Mouse (Mus musculus) NIH3T3 (cell line): ENCODE measurements around the gene Upb1.
"Not testable (repeated sequence)": the region's sequence is repeated elsewhere in the genome, so short reads cannot be mapped to it uniquely, and the experiment has no call there.

Experiments used
- DNase-seq: peaks from one replicate; pipeline ENCODE4 v3.0.0-alpha.2; 2012; ENCODE audit warnings: low read depth

Gene Upb1

GRCm38 (mm10) chr10:75456061-75456831, 55.3 kb downstream of the Upb1 start:
- DNase-seq, result peak; percentile 34

GRCm38 (mm10) chr10:75457852-75458251, 56.9 kb downstream of the Upb1 start:
- peak; percentile 48 for DNase-seq

- no peak for DNase-seq
Measured at GRCm38 (mm10) chr10:75458329-75458728, 57.4 kb downstream of the Upb1 start.

- DNase-seq, result no peak
Measured at GRCm38 (mm10) chr10:75462728-75463127, 61.8 kb downstream of the Upb1 start.

GRCm38 (mm10) chr10:75465781-75466550, 65.1 kb downstream of the Upb1 start:
- peak; percentile 80 for DNase-seq

- no peak for DNase-seq
Measured at GRCm38 (mm10) chr10:75473411-75473810, 72.5 kb downstream of the Upb1 start.

GRCm38 (mm10) chr10:75474571-75474970, 73.7 kb downstream of the Upb1 start:
- no peak for DNase-seq

GRCm38 (mm10) chr10:75475139-75475850, 74.4 kb downstream of the Upb1 start:
- not testable (repeated sequence) for DNase-seq

- DNase-seq, result no peak
Measured at GRCm38 (mm10) chr10:75477034-75477433, 76.1 kb downstream of the Upb1 start.

- no peak for DNase-seq
Measured at GRCm38 (mm10) chr10:75479955-75480354, 79.0 kb downstream of the Upb1 start.

GRCm38 (mm10) chr10:75481703-75482102, 80.8 kb downstream of the Upb1 start:
- DNase-seq, result no peak

- no peak for DNase-seq
Measured at GRCm38 (mm10) chr10:75482271-75482670, 81.4 kb downstream of the Upb1 start.

- no peak for DNase-seq
Measured at GRCm38 (mm10) chr10:75482919-75483483, 82.1 kb downstream of the Upb1 start.

- DNase-seq, result no peak
Measured at GRCm38 (mm10) chr10:75484066-75484465, 83.2 kb downstream of the Upb1 start.

- DNase-seq, result no peak
Measured at GRCm38 (mm10) chr10:75484767-75485166, 83.9 kb downstream of the Upb1 start.

- DNase-seq, result peak; percentile 90
Measured at GRCm38 (mm10) chr10:75486086-75486979, 85.4 kb downstream of the Upb1 start.

GRCm38 (mm10) chr10:75487131-75487530, 86.2 kb downstream of the Upb1 start:
- no peak for DNase-seq

GRCm38 (mm10) chr10:75489522-75489921, 88.6 kb downstream of the Upb1 start:
- DNase-seq, result peak; percentile 63

- no peak for DNase-seq
Measured at GRCm38 (mm10) chr10:75490731-75491130, 89.8 kb downstream of the Upb1 start.
